Mouse (Mus musculus): ENCODE results near the gene Sema4b.

DNA sequence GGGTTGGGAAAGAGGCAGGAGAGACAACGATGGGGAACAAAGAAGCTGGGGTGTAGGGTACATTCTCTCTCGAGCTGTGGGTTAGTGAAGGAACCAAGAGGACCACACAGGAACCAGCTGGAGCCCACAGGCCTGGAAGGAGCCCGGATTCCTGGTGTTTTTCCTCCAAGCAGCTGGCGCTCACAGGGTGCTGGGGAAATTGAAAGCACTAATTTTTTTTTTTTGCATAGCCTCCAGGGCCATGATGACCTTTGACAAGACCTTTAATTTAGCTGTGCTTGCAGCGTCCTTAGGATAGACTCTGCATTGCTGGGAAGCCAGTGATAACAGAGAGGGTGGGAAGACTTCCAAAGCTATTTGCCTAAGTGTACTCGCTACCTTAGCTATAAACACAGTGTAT lies 1.7 kb upstream of the Sema4b start:
- TF ChIP-seq CTCF (IDR thresholded peaks at IDR 0.05; ENCODE audit: low read depth) (no peak), EP300 (IDR thresholded peaks at IDR 0.05; ENCODE audit: low read depth) (no peak)

Measured in heart, postnatal 0 days (tissue).